Mouse (Mus musculus): Measurements from ENCODE around the gene Gsn. TPM values are rescaled to one million over a fixed set of nuclear protein-coding genes. Genes with fewer than 3 reads are reported as not detected.

Gsn gene
- polyA plus RNA-seq, 1 experiment from 2014 or later, result 50.1 TPM

DNA sequence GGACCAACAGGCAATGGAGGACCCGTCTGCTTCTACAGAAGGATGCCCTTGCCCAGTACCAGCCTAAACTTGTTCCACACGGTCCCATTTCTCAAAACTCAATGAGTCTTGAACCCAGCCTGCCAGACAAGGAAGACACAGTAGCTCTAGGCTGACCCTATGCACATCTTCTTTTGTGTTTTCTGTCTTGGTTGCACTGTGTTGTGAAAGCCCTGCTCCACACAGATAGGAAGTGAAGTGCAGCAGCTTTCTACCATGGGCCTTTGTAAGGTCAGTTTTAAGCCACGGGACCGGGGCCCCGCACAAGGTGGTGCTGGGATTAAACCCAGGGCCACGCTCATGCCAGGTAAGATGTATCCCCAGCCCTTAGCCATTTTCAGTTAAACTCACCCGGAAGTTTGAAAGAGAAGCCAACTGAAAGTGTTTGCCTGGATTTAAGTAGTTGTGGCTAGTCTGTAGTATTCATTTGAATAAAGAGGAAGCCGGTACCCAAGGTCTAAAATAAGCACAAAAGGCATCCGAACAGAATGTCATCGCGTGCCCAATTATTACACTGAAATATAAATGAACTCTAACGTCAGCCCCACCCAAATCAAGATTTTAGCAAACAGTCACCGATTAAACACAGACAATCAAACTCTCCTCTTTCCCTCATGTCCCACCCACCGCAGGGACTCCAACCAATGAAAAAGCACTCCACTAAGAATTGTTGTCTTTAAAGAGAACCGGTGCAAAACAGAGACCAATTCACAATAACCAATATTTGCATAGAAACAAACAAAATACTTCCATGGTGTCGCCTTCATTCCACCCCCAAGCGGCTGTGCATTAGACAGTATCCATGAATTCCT lies 23.4 kb upstream of the Gsn start:
- 72% methylated on average over 17 of the region's 17 CpGs for WGBS
- no peak for ATAC-seq (replicated peaks; ENCODE audit: insufficient number of reproducible peaks, low FRiP score, low TSS enrichment, low read depth)
- peaks cover 2% of the 10 kb centered on the region for H3K4me1 ChIP-seq (ENCODE audit: control insufficient read depth, insufficient read depth, low read length)

DNA sequence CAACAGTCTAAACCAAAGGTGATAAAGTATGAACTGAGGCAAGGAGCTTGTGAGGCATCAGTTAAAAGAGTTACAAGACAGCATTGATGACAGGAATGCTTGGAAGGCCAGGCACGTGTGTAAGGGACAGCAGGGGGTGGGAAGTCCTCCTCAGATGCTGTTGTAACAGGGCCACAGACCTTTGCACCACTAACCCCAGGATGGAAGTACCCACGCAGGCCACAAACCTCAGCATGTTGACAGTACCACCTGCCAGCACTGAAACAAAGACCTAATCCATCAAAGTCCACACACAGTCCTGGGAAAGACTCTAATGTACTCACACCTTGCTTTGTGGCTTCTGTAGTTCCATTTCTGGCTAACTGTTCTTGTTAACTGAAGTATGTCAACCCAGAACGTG lies 22.3 kb upstream of the Gsn start:
- no peaks in the 10 kb centered on the region for H3K9me3 ChIP-seq (replicated peaks; ENCODE audit: control insufficient read depth, low read length)
- H3K36me3 ChIP-seq (replicated peaks; ENCODE audit: control insufficient read depth, insufficient read depth, low read depth, low read length), result no peaks in the 10 kb centered on the region
- H3K4me3 ChIP-seq (ENCODE audit: low read depth, low read length), result no peak overlapping the region
- 36% methylated on average over 3 of the region's 3 CpGs for WGBS
- H3K27me3 ChIP-seq (ENCODE audit: control insufficient read depth, insufficient read depth, low read length), result no peaks in the 10 kb centered on the region
- ATAC-seq (replicated peaks; ENCODE audit: insufficient number of reproducible peaks, low FRiP score, low TSS enrichment, low read depth) (no peak), DNase-seq (ENCODE audit: low spot score) (no peak)
- no peak overlapping the region for H3K9ac ChIP-seq (replicated peaks; ENCODE audit: low read length)
- no peak overlapping the region for H3K27ac ChIP-seq (replicated peaks; ENCODE audit: low read depth, low read length)
- no peak overlapping the region for H3K4me2 ChIP-seq (ENCODE audit: low read depth, low read length)
- H3K4me1 ChIP-seq (ENCODE audit: control insufficient read depth, insufficient read depth, low read length), result peaks cover 2% of the 10 kb centered on the region

More for the DNA sequence above, 23.4 kb upstream of the Gsn start:
- Histone ChIP-seq H3K9ac (replicated peaks; ENCODE audit: low read length) (no peak overlapping the region), H3K4me3 (ENCODE audit: low read depth, low read length) (no peak overlapping the region), H3K27me3 (ENCODE audit: control insufficient read depth, insufficient read depth, low read length) (no peaks in the 10 kb centered on the region), H3K27ac (replicated peaks; ENCODE audit: low read depth, low read length) (no peak overlapping the region), H3K9me3 (replicated peaks; ENCODE audit: control insufficient read depth, low read length) (no peaks in the 10 kb centered on the region), H3K36me3 (replicated peaks; ENCODE audit: control insufficient read depth, insufficient read depth, low read depth, low read length) (no peaks in the 10 kb centered on the region), H3K4me2 (ENCODE audit: low read depth, low read length) (no peak overlapping the region)
- DNase-seq (ENCODE audit: low spot score), result no peak

DNA sequence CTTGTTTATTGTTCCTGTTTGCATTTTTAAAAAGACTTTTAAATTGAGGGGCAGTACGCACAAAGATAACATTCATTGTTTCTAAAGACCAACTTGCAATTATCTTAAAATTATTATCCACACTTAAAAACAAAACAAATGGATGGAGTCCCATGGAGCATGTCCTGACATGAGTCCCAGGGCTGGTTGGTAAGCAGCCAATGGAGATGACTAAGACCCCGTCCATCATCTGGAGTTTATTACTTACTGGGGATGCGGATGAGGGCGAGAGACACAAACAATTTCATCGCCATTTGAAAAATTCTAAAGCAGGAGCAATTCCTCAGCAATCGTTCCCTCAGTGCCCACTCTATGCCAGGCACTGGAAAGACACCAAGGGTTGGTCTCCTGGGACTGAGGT lies 21.2 kb upstream of the Gsn start:
- DNase-seq (ENCODE audit: low spot score) (no peak), ATAC-seq (replicated peaks; ENCODE audit: insufficient number of reproducible peaks, low FRiP score, low TSS enrichment, low read depth) (no peak)
- Histone ChIP-seq H3K4me3 (ENCODE audit: low read depth, low read length) (no peak overlapping the region), H3K27me3 (ENCODE audit: control insufficient read depth, insufficient read depth, low read length) (no peaks in the 10 kb centered on the region), H3K4me2 (ENCODE audit: low read depth, low read length) (no peak overlapping the region), H3K27ac (replicated peaks; ENCODE audit: low read depth, low read length) (no peak overlapping the region), H3K4me1 (ENCODE audit: control insufficient read depth, insufficient read depth, low read length) (peaks cover 2% of the 10 kb centered on the region), H3K9ac (replicated peaks; ENCODE audit: low read length) (no peak overlapping the region), H3K36me3 (replicated peaks; ENCODE audit: control insufficient read depth, insufficient read depth, low read depth, low read length) (no peaks in the 10 kb centered on the region), H3K9me3 (replicated peaks; ENCODE audit: control insufficient read depth, low read length) (no peaks in the 10 kb centered on the region)
- 75% methylated on average over 6 of the region's 6 CpGs for WGBS

DNA sequence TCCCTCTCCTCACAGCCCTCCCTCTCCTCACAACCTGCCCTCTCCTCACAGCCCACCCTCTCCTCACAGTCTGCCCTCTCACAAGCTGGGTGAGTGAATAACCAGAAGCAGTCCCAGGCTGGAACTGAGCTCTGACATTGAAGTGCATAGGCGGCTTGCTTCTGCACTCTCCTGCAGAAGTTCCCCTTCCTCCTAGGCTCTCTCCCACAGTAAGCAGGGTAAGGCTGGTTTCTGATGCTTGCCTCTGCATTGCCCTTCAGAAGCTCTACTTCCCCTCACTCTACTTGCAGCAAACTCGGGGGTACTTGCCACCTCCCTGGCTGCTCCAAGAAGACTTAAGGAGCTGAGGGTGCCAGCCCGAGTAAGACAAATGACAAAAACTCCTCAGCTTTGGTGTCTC lies 11.9 kb upstream of the Gsn start:
- WGBS, result 59% methylated on average over 3 of the region's 3 CpGs
- H3K27me3 ChIP-seq (ENCODE audit: control insufficient read depth, insufficient read depth, low read length), result no peaks in the 10 kb centered on the region
- no peak for ATAC-seq (replicated peaks; ENCODE audit: insufficient number of reproducible peaks, low FRiP score, low TSS enrichment, low read depth)

DNA sequence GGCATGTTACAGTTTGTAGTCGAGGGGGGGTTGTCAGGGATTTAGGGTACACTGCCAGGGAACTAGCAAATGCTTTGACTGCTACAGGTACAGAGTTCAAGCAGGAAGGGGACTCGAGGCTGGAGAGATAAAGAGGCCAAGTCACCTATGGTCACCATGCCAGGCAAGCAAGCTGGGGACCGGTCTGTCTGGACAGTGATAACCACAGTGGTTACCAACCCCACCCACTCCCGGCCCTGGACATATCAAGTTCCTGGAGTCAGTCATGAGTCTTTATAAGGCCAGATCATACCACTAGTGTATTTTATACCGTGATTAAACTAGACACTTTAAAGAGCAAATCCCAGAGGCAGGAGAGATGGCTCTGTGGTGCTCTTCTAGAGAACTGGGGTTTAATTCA lies 8.4 kb upstream of the Gsn start:
- no peak for DNase-seq (ENCODE audit: low spot score)
- Histone ChIP-seq H3K27me3 (ENCODE audit: control insufficient read depth, insufficient read depth, low read length) (no peaks in the 10 kb centered on the region), H3K36me3 (replicated peaks; ENCODE audit: control insufficient read depth, insufficient read depth, low read depth, low read length) (no peaks in the 10 kb centered on the region), H3K9ac (replicated peaks; ENCODE audit: low read length) (no peak overlapping the region), H3K9me3 (replicated peaks; ENCODE audit: control insufficient read depth, low read length) (no peaks in the 10 kb centered on the region), H3K27ac (replicated peaks; ENCODE audit: low read depth, low read length) (no peak overlapping the region), H3K4me3 (ENCODE audit: low read depth, low read length) (no peak overlapping the region), H3K4me2 (ENCODE audit: low read depth, low read length) (no peak overlapping the region), H3K4me1 (ENCODE audit: control insufficient read depth, insufficient read depth, low read length) (no peaks in the 10 kb centered on the region)
- WGBS, result 73% methylated on average over 5 of the region's 5 CpGs
- no peak for ATAC-seq (replicated peaks; ENCODE audit: insufficient number of reproducible peaks, low FRiP score, low TSS enrichment, low read depth)

More for the DNA sequence above, 11.9 kb upstream of the Gsn start:
- no peak overlapping the region for H3K9ac ChIP-seq (replicated peaks; ENCODE audit: low read length)
- H3K4me3 ChIP-seq (ENCODE audit: low read depth, low read length), result no peak overlapping the region
- no peak overlapping the region for H3K4me2 ChIP-seq (ENCODE audit: low read depth, low read length)
- no peaks in the 10 kb centered on the region for H3K36me3 ChIP-seq (replicated peaks; ENCODE audit: control insufficient read depth, insufficient read depth, low read depth, low read length)
- no peak overlapping the region for H3K27ac ChIP-seq (replicated peaks; ENCODE audit: low read depth, low read length)
- DNase-seq (ENCODE audit: low spot score), result no peak
- no peaks in the 10 kb centered on the region for H3K9me3 ChIP-seq (replicated peaks; ENCODE audit: control insufficient read depth, low read length)
- H3K4me1 ChIP-seq (ENCODE audit: control insufficient read depth, insufficient read depth, low read length), result no peaks in the 10 kb centered on the region

DNA sequence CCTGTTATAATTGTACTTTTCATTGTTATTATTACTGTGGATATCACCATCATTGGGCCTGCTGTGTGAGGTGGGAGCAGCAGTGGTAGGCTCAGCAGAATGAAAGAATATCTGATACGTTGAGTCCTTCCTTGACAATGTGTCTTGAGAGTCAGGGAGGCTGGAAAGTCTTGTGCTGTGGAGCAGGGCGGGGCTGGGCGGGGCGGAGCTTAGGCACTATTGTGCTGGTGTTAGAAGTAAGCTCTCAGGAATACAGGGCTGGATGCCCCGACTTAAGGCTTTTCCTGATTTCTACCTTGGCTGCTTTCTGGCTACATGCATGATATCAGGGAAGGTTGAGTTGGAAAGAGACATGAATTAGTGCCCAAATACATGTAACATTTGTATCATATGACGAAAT lies 3.4 kb upstream of the Gsn start:
- Histone ChIP-seq H3K4me1 (ENCODE audit: control insufficient read depth, insufficient read depth, low read length) (peaks cover 2% of the 10 kb centered on the region; the same call in 1 of the 2 replicates), H3K27ac (replicated peaks; ENCODE audit: low read depth, low read length) (no peak overlapping the region), H3K9me3 (replicated peaks; ENCODE audit: control insufficient read depth, low read length) (no peaks in the 10 kb centered on the region), H3K4me2 (ENCODE audit: low read depth, low read length) (no peak overlapping the region), H3K27me3 (ENCODE audit: control insufficient read depth, insufficient read depth, low read length) (no peaks in the 10 kb centered on the region), H3K9ac (replicated peaks; ENCODE audit: low read length) (no peak overlapping the region), H3K4me3 (ENCODE audit: low read depth, low read length) (no peak overlapping the region), H3K36me3 (replicated peaks; ENCODE audit: control insufficient read depth, insufficient read depth, low read depth, low read length) (no peaks in the 10 kb centered on the region)
- ATAC-seq (replicated peaks; ENCODE audit: insufficient number of reproducible peaks, low FRiP score, low TSS enrichment, low read depth) (no peak), DNase-seq (ENCODE audit: low spot score) (no peak)
- 35% methylated on average over 6 of the region's 6 CpGs for WGBS

DNA sequence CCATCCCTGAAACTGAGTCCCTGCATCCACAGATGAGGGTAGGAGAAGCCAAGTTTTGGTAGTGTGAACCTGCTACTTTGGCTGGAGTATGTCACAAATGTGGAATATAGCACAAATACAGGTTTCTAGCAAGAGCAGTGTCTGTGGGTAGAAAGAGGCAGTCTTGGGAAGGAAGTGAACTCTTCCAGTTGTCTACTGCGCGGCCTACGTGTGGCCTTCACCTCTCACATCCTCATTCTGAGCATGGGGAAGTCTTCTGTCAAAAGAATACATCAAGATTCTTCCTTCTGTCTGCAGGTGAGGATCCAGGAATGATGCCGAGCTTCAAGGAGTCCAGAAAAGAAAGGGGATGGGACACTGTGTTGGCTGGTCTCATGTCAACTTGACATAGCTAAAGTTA lies 2.4 kb upstream of the Gsn start:
- DNase-seq (ENCODE audit: low spot score), result no peak

DNA sequence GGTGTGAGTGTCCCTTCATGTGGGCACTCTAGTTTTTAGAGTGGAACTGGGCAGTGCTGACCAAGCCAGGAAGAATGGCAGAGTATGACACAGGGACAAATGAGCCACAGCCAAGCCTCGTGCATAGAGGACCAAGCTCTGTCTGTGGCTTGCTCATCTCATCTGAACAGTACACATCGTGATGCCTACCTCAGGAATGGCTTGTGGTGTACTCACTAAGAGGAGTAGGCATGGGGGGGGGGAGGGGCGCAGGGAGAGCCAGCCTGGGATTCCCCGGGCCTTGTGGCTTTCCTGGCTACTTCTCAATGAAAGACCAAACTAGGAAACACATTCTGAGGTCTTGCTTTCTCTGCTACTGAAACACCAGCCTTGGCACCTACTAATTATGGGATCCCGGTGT lies 1.2 kb upstream of the Gsn start:
- Histone ChIP-seq H3K4me2 (ENCODE audit: low read depth, low read length) (no peak overlapping the region), H3K27me3 (ENCODE audit: control insufficient read depth, insufficient read depth, low read length) (no peaks in the 10 kb centered on the region), H3K36me3 (replicated peaks; ENCODE audit: control insufficient read depth, insufficient read depth, low read depth, low read length) (no peaks in the 10 kb centered on the region), H3K4me1 (ENCODE audit: control insufficient read depth, insufficient read depth, low read length) (peaks cover 2% of the 10 kb centered on the region; the same call in 1 of the 2 replicates), H3K4me3 (ENCODE audit: low read depth, low read length) (no peak overlapping the region), H3K9me3 (replicated peaks; ENCODE audit: control insufficient read depth, low read length) (no peaks in the 10 kb centered on the region), H3K27ac (replicated peaks; ENCODE audit: low read depth, low read length) (no peak overlapping the region), H3K9ac (replicated peaks; ENCODE audit: low read length) (no peak overlapping the region)
- ATAC-seq (replicated peaks; ENCODE audit: insufficient number of reproducible peaks, low FRiP score, low TSS enrichment, low read depth) (no peak), DNase-seq (ENCODE audit: low spot score) (no peak)
- 60% methylated on average over 5 of the region's 5 CpGs for WGBS

More for the DNA sequence above, 2.4 kb upstream of the Gsn start:
- Histone ChIP-seq H3K4me3 (ENCODE audit: low read depth, low read length) (no peak overlapping the region), H3K9ac (replicated peaks; ENCODE audit: low read length) (no peak overlapping the region), H3K4me1 (ENCODE audit: control insufficient read depth, insufficient read depth, low read length) (peaks cover 2% of the 10 kb centered on the region; the same call in 1 of the 2 replicates), H3K4me2 (ENCODE audit: low read depth, low read length) (no peak overlapping the region), H3K27me3 (ENCODE audit: control insufficient read depth, insufficient read depth, low read length) (no peaks in the 10 kb centered on the region), H3K27ac (replicated peaks; ENCODE audit: low read depth, low read length) (no peak overlapping the region), H3K9me3 (replicated peaks; ENCODE audit: control insufficient read depth, low read length) (no peaks in the 10 kb centered on the region), H3K36me3 (replicated peaks; ENCODE audit: control insufficient read depth, insufficient read depth, low read depth, low read length) (no peaks in the 10 kb centered on the region)
- no peak for ATAC-seq (replicated peaks; ENCODE audit: insufficient number of reproducible peaks, low FRiP score, low TSS enrichment, low read depth)
- WGBS, result 86% methylated on average over 4 of the region's 4 CpGs

All from embryonic facial prominence, embryonic 11.5 days (tissue).